Mouse (Mus musculus): Measurements from ENCODE around the gene Ptprd.

Ptprd gene

DNA sequence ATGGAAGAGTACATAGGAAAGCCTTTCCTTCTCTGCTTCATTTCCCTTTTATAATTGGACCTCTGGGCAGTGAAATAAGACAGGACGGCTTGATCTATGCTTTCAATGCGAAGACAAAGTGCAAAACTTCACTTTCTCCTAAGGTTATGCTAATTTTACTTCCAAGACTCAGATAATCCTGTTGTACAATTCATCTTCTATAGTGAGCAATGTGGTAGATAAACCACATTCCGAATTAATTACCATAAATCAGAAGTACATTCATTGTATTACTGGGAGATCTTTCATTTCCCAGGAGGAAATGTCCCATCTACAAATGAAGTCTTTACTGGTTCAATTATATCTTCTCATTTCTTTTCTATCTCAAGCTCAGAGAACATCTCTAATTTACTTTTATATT lies 1346.2 kb downstream of the Ptprd start:
- DNase-seq, result no peak

DNA sequence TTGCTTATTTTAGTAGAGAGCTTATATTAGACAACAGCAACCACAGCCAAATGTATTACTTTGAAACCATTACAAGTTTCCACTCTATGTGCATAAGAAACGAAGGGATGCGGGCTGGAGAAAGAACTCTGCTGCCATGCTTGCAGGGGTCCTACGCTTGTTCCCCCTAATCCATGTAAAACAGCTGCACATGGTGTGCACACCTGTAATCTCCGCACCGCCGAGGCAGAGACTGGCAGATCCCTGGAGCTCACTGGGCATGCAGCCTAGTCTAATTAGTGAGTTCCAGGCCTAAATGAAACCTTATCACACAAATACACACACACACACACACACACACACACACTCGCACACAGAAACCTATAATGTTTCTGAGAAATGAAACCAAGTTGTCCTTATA lies 1365.5 kb downstream of the Ptprd start:
- no peak for DNase-seq

DNA sequence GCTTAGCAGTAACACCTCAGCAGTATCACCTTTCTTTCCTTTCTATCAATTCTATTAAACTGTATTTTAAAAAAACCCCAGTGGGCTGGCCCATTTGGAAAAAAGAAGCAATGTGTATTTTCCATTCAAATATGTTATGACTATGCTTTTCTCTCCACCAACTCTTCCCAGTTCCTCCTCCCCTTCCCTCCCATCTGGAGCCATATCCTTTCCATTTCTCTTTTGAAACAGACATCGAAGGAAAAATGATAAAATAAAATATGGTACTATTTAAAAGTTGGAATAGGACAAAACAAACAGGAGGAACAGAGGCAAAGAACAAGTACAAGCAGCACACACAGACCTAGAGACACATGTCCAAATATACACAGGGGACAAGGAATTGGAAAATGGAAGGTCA lies 1372.7 kb downstream of the Ptprd start:
- DNase-seq, result no peak

DNA sequence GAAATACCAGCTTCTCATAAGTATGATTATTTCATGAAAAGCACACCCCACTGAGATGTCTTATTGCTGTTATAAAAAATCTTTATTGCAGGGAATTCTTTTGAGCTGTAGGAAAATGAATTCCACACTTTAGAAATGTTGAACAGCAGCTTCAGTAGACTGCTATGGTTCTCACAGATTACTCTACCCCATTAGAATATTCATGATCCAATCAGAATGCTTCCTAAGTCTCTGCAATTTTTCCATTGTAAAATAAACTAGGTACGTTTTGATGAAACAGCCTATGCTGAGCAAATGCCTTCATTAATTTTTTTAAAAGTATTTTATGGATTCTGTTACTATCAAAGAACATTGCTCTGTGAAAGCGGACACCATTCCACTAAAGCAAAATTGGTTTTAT lies 1399.6 kb downstream of the Ptprd start:
- DNase-seq, result no peak

DNA sequence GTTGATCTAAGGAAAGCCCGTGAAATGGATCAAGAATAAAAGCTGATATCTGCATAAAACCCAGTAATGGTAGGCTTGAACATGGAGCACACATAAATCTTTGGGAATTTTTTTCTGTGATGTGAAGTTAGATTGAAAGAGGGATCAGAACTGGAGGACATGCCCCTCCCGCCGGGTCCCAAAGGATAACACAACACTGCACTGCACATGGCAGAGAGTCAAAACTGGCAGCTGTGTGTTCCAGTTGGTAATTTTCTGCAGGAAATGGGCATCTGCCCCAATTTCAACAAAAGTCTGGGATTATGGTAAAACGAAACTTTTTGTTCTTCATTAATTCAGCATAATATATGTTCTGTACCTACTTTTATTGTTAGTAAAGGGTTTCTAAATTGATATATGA lies 1409.1 kb downstream of the Ptprd start:
- DNase-seq, result no peak

DNA sequence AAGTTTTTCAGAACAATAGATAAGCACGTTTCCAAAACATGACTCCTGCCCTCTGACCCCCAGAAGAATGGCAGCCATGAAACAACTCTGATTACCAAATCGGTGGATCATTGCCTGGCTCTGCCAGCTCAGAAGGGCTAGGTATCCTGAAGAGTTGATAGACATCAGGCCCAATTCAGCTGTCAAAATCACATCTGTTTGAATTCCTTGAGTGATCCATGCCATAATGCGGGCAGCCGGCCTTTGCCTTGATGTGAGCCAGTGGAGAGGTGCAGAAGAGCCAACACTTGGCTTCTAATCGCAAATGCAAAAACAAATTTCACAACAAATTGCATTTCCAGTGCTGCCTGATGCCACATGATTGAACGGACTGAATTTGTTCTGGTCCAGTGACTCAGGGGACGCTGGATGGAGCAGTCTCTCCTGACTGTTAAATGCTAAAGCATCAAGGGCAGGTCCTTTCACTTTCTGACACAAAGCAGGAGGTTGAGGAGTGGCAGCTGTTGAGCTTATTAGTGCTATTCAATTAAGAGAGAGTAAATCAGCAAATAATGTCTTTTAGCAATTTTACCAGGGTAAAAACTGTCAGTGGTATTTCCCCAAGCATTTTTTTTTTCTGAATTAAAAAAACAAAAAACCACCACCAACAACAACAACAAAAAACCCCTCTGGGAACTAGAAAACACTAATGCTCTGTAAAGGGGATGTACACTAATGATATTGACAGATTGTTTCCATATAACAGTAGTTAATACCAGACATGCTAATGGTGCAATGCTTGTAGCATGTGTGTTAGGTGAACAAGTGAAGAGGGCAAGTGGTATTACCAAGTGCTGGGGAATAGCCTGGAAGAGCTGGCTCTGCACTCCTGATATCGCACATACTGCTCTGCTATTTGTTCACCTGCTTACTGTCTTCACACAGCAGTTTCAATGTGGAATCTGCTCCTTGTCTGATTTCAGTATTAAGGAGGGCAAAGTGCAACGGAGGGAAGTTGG lies 1413.5 kb downstream of the Ptprd start:
- DNase-seq, result peak in 1 of 2 experiments; percentile 0

DNA sequence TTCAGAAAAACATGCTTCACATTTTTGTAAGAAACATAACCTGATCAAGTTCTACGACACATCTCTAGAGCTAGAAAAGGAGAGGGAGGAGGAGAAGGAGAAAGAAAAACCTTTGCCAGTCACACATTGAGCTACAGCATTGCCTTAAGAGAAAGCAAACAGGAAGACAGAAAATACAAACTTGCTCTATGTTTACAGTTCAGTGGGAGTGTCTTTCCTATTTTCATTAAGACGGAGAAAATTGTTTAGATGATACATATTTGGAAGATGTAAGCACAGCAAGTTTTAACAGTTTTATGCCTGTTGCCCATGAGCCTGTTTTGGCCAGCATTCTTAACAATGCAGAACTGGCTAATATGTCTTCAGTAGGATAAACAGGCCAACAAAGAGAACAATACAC lies 1426.4 kb downstream of the Ptprd start:
- DNase-seq, result no peak

DNA sequence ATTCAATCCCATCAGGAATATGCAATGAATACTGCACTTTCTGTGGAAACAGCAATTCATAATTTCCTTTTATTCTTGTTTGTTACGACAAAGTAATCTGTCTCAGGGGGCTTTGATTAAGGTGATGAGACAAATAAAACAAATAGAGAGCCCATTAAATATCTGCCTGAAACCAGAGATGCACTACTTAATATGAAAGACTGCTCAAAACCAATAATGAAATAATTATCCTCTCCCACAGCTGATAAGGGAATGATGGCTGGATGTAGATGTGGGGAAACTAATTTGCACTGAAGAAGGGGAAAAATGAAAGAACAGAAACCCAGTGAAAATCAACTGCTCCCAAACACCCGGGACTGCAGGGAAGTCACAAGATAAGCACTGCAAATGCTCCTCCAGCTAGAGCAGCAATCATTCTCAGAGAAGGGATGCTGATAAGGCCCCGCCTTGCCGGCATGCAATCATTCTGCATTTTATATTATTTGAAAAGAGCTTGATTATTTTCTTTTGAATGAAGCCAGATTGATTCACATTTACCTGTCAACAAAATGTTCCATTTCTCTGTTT lies 1432.1 kb downstream of the Ptprd start:
- DNase-seq, result no peak

DNA sequence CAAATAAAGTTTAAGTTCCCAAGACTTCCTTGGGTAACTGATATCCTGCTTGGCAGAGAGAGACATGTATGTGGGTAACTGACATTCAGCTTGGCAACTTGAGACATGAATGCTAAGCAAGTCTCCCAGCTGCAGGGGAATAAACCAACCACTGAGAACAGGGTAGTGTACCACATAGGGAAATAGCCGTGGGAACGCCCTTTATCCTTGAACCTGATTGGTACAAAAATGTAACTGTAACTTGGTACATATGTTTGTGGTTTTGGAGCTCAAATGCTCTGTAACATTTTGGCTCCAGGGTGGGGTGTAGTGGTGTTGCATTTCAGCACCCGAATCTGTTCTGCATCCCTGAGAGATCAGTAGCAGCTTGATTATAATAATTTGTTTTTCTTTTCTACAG lies 1444.8 kb downstream of the Ptprd start:
- no peak for DNase-seq

DNA sequence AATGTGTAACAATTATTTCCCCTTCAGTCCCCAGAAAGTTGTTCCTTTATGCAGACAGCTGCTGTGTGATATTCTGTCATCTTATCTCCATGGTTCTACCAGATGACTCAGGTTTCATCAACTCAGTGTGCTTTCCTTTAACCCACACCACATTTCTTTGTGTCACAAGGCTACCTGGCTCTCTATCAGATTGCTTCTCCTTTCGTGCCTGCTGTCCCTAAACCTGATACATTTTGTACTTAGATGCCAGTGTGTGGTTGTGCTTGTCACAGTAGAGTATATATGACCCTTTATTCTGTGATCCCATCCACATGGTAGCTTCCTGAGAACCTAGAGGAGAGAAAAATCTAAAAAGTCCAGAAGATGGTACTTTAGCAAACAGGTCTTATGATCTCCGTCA lies 1445.3 kb downstream of the Ptprd start:
- no peak for DNase-seq

DNA sequence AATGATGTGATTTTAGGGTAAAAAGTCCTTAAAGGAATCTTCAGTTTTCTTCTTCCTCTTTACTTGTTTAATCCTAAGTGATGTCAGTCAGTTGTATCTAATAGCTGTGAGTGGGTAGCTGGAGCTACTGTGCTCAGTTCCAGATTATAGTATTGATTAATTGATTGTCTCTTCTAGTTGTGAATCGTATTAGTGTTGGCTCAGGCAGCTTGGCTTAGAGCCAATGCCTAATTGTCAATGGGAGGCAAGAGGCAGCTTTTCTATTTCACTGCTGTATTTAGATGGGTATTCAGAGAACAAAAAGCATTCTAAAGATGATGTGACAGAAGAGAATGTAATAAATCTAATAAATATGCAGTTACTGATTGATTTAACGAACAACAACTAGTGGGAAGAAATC lies 1461.1 kb downstream of the Ptprd start:
- no peak for DNase-seq

DNA sequence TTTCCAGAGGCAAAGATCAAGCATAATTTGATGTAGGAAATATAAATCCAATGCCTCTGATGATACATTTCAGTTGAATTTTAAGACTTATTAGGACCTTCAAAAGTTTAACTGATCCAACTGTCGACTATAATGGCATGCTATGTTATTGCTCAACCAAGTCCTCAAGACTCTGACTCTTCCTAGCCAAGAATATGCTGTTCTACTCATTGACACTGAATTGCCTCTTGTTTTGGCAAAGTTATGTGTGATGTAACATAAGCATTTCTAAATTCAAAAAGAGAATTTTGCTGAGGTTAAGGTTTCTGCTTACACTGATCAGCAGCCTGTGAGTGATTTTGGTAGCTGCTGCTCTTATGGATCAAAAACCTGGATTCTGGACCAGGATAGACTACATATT lies 1475.9 kb downstream of the Ptprd start:
- DNase-seq, result no peak

DNA sequence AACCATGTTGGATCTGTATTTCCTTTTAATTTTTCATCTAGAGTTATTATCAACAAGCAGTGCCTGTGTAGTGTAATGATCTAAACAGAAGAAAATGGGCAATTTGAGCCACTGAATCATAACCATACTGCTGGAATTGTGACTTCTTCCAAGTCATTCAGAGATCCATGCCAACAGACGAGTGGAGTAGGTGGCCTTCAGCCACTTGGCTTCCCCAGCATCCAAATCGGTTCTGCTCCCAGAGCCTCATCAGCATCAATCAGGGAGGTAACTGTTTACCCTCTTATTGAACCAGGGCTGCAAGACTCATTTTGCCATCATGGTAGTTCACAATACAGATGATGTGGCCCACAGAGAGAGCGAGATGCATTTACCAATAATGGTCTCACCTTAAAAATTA lies 1536.0 kb downstream of the Ptprd start:
- no peak for DNase-seq

DNA sequence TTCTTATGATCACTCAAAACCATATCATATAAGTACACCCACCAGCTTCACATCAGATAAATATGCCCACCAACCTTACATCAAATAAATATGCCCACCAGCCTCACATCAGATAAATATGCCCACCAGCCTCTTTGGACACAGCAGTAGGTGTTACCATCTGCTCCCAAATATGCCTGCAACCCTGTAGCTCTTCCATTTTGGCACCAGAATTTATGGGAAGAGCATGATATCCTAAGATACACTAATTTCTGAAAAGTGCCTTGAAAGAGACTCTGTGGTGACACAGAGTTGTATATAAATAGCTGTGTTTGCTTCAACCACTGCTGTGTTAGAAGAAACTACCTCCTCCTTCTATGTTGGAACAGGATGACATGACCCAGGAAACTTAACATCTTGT lies 1538.5 kb downstream of the Ptprd start:
- DNase-seq, result no peak

DNA sequence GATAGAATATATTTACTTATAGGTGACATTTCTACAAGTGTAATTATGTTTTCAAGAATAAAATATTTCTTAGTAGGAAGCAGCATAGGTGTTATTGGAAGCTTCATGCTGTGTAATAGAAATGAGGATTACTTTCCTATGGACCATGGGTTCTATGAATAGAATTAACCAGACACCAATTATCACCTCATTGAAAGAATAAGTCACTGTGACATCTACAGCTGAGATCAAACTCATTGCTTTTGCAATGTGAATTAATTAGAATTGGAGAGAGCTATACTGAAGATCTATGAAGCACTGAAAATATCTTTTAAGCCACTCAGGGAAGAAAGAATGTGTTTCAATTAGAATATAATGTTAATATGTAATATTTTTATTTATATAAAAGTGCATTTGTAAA lies 1539.1 kb downstream of the Ptprd start:
- no peak for DNase-seq

DNA sequence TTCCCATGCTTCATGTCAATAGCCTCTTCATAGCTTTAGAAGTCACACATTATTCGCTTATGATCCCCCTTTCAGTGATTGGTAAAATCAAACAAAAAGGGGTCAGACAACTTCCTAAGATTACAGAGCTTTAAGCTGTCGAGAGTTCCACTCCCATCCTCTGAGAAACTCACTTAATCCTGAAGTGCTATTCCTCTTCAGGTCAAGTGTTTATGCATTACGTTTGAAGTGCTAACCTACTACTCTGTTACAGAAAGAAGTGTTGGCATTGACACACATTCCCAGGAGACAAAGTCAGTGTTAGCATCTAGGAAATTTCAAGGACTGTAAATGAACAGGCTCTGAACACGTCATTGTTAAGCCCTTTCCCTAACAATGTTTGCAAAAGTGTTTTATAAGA lies 1550.0 kb downstream of the Ptprd start:
- DNase-seq, result no peak

DNA sequence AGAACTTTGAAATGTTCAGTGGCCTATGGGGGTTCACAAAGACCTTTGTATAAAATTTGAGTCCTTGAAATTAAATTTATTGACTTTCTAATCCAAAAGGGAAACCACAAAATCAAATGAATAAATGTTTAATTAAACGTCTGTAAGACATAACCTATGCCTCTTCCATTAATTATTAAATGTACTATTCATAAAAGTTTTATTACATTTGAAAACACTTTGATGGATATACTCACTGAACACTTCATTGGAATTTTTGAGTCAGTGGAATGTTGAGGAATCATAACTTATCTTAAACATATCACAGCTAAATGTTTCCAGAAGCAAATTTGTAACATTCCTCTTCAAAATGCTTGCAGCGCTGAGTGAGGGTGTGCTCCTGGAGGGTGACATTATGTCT lies 1551.6 kb downstream of the Ptprd start:
- DNase-seq, result no peak

DNA sequence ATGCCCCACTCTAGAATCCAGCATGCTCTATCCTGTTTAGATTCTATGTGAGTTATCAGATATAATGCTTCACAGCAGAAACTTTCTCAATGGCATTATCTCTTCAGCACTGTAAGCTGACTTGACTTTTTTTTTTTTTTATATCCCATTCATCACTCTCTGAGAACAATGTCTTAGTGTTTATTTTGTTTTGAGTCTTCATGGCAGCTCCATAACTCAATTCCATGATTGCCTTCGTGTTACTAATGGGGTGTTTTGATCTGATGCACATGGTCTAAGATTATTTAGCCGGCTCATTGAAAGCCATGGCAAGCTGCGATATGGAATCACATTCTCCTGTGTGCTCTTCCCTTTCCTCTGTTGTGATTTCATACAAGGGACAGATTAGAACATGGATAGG lies 1555.0 kb downstream of the Ptprd start:
- DNase-seq, result no peak

DNA sequence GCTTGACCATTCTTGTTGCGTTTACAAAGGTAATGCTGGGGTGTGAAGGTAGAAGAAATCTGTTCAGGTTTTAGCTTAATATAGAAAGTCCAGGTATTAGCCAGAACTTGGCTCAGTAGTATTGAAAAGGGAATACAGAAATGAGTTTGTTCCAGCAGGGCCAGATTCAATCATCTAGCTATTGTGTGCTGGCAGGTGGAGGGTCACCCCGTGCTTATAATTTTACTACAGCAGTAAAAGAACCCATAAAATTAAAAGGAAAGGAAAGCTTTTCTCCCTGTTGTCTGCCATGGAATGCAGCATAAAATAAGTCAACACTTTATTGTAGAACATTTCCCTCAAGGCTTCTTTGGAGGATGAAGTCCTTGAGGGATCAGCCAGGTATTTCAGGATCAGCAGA lies 1558.8 kb downstream of the Ptprd start:
- DNase-seq, result no peak

DNA sequence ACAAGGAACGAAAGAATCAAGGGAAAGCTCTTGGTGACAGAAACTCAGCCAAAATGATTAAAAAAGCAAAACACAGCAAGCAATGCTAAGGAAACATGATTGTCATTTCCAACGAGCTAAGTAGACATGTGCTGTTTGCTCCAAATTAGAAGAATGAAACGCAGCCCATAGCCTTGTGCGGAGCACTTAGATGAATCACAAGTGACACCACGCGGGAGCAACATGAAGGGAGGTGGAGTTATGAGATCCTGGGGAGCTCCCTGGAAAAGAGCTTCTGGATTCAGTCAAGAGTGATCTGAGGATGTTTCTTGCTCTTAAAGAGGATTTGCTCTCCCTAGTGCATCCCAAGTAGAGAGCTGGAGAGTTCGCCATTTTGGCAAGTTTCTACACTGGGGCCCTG lies 1590.0 kb downstream of the Ptprd start:
- no peak for DNase-seq

DNA sequence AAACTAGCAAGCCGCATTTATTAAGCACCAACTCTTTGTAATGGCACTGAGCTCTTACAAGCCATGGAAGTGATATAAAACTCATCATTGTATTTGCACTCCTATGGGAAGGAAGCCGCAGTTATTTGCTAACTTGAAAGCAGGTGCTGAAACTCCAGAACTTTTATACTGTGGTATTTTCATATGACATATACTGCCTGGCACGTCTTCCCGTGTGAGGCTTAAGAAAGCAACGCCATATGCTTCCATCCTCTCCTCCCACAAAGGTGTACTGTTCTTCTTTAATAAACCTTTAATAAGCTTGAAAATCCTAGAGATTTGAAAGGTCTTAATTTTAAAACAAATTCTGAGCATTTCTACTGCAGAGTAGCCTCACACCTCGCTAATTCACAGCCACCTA lies 1595.1 kb downstream of the Ptprd start:
- DNase-seq, result no peak

DNA sequence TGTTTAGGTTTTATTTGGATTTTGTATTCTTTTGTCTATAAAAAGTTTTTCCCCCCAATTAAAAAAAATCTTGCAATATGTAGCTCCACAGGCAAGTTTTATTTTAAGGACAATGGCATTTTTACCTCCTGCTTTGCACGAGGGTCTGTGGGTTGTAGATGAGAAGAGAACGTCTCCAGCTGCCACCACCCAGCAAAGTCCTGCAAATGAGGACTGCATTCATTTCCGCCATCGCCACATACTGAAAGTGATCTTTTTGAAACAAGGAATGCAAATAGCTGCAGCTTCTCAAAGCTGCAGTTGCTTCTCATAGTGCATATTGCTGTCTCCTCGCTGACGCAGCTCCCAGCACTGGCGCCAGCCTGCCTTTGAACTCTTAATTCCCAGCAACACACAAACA lies 1603.5 kb downstream of the Ptprd start:
- no peak for DNase-seq

DNA sequence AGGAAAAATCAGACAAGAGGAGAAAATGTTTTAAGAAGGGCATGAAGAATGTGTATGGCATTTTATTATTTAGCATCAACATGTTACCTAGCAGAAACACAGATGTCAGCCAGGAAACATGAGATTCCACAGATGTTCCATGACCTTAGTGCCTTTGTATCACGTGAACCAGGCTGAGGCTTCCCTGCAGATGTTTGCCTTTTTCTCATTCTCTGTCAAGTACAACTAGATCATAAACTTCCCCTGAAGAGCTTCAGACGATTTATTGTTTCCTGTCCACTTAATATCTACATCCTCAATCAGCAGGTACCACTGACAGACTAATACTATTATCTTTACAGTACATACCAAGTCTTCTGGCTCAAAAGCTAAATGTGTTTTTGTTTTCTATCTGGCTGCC lies 1605.0 kb downstream of the Ptprd start:
- DNase-seq, result no peak

DNA sequence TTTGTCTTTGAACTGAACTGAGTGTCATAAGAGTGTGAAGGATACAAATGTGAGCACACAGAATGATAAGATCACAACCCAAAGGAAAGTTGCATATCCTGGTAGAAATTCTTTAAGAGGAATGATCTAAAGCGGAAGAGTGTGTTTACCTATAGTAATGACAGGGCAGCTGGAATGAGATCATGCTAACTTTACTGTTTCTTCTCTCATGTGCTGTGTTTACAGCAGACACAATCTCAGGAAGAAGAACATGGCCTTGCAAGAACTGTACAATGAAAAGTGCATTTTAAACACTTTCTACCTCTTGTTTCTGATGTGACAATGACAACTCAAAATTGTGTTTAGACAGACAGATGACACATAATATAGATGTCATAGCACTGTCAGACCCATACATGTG lies 1621.0 kb downstream of the Ptprd start:
- no peak for DNase-seq

DNA sequence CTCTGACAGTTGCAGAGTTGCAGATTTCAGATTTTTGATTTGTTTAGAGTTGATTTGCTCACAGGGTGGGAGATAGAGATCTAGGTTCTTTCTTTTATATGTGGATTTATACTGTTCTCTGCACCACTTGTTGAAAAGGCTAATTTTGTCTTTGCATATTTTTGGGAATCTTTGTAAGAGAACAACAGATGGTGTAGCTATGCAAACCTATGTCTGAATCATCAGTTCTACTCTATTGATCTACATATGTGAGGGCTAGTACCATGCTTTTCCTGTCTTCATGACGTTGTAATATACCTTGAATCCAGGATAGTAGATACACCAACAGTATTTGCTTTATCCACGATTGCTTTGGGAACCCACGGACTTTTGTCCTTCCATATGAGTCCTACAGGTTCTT lies 1628.7 kb downstream of the Ptprd start:
- no peak for DNase-seq
